Mouse (Mus musculus) gastrocnemius, postnatal 10 days (tissue): ENCODE measurements at regions not wholly inside any gene's neighbourhood (a gene's known extent, or its start where the extent isn't known, plus 50 kb on each side); places are given as distances from the start of the nearest gene placed in this dataset.

ENCODE experiments used
- DNase-seq: peaks from one replicate; pipeline ENCODE4 v3.0.0; 2021; ENCODE audit warnings: mixed read lengths

DNA sequence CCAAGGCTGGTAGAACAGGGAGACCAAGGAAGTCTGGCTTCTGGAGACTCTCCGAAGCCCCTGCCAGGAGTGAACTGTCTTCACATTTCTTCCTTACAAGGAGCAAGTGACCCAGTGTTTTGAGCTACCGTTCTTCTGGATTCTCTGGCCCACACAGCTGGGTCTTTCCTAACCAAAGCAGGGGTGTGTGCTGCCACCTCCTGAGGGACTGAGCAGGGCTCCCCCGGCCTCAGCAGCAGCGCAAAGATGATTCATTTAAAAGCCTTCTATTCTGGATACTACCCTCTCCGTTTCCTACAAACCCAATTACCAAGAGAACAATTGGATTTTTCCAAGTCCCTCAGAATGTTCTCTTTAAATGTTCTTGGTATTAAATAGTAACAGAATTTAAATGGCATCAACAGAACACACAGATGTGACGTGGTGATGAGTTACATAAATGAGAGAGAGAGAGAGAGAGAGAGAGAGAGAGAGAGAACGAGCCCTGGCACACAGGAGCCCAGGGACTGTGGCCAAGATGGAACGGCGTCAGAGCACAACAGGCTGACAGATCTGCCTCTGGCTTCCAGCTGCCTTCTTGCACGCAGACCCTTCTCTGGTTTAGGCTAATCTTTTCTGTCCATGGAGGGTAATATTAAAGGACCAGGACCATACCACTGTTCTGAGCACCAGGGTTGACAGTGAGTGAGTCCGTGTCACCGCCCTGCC lies 191.6 kb downstream of the Agtpbp1 start:
- peak; percentile 32 for DNase-seq

- DNase-seq, result no peak
Observed at GRCm38 (mm10) chr13:59392828-59393227, 192.2 kb downstream of the Agtpbp1 start.

GRCm38 (mm10) chr13:59387627-59388325 lies 197.3 kb downstream of the Agtpbp1 start:
- DNase-seq, result no peak

GRCm38 (mm10) chr13:59386935-59387540 lies 198.0 kb downstream of the Agtpbp1 start:
- DNase-seq, result no peak

GRCm38 (mm10) chr13:59385824-59386223 lies 199.2 kb downstream of the Agtpbp1 start:
- DNase-seq, result no peak

- DNase-seq, result no peak
Observed at GRCm38 (mm10) chr13:59370141-59370816, 214.7 kb downstream of the Agtpbp1 start.

GRCm38 (mm10) chr13:59368550-59369449 lies 216.2 kb downstream of the Agtpbp1 start:
- no peak for DNase-seq

- DNase-seq, result peak; percentile 87
Observed at GRCm38 (mm10) chr13:59365460-59365859, 219.6 kb downstream of the Agtpbp1 start.

GRCm38 (mm10) chr13:59363428-59363827 lies 221.6 kb downstream of the Agtpbp1 start:
- DNase-seq, result no peak

DNA sequence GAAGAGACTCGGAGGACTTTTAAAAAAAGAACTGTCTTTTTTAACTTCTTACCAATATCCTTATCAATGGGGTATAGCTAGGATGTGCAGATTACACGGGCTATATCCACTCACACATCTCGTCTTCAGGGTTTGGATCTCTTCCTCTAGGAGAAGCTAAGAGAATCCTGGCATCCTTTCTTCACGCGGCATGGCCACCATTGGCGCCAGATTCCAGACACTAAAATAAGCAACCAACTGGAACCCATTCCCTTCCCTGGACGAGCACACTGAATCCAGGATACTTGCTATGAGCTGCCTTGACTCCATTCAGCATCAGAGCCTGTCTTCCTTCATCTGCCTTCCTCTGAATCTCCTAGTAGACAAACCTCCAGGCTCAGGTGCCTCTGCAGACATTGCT lies 223.7 kb downstream of the Agtpbp1 start:
- DNase-seq, result no peak

GRCm38 (mm10) chr13:59360026-59360425 lies 225.0 kb downstream of the Agtpbp1 start:
- no peak for DNase-seq

GRCm38 (mm10) chr13:59358421-59358820 lies 226.6 kb downstream of the Agtpbp1 start:
- no peak for DNase-seq

- DNase-seq, result peak; percentile 24
Observed at GRCm38 (mm10) chr13:59351461-59351860, 233.6 kb downstream of the Agtpbp1 start.

DNA sequence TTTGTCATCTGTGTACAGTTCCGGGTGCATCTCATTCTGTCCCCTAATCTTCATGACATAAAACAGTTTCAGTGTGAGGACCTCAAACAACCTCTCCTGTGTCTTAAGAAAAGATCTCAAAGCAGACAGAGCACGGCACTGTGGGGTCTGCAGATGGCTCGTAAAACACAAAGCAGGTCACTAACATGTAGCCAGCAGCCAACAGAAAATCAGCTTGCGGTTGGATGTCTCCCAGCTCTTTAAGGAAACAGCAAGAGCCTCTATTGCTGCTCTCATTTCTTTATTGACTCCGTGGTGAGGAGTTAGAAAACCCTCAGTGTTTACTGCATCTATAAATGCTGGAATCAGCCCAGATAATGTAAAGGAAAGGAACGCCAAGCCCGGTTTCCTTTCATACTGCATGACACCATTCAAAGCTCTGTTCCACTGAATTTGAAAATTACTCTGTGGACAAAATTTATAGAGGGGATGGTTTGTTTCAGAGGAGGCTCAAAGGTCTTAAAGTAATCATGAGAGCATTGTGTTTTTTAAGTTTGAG lies 234.3 kb downstream of the Agtpbp1 start:
- no peak for DNase-seq

DNA sequence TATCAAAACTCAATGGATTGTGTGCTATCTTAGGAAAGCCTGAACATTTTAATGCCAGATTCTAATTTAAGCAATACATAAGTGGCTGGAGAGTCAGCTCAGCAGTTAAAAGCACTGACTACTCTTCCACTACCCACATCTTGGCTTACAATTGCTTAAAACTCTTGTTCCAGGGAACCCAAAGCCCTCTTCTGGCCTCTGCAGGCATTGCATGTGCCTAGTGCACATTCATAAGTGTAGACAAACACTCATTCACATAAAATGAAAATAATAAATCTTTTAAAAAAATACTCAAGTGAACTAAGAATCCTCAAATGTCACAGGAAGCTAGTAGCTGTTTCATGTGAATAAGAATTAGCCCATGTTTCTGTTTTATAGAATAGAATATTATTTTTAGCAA lies 236.5 kb downstream of the Agtpbp1 start:
- DNase-seq, result no peak

- peak; percentile 72 for DNase-seq
Observed at GRCm38 (mm10) chr13:59341871-59342270, 243.2 kb downstream of the Agtpbp1 start.

GRCm38 (mm10) chr13:59338436-59338835 lies 246.6 kb downstream of the Agtpbp1 start:
- no peak for DNase-seq

GRCm38 (mm10) chr13:59323933-59324332 lies 261.1 kb downstream of the Agtpbp1 start:
- no peak for DNase-seq

GRCm38 (mm10) chr13:59323441-59323840 lies 261.6 kb downstream of the Agtpbp1 start:
- no peak for DNase-seq

GRCm38 (mm10) chr13:59320261-59320660 lies 264.8 kb downstream of the Agtpbp1 start:
- no peak for DNase-seq

- no peak for DNase-seq
Observed at GRCm38 (mm10) chr13:59317458-59318005, 267.5 kb downstream of the Agtpbp1 start.
